Mouse (Mus musculus): ENCODE measurements around the gene Znrd1as. TPM values are rescaled to one million over a fixed set of nuclear protein-coding genes. Genes with fewer than 3 reads are reported as not detected.

Gene Znrd1as
- polyA plus RNA-seq (2016; fragmentation: Nextera tagmentation; extraction: Ambion mirVana): 4.8 and 6.5 TPM in 2 replicates

GRCm38 (mm10) chr17:36957999-36958743 lies at the start of gene Znrd1as, which contains the start of gene Znrd1:
Gene Znrd1as (plus strand): TSS chr17:36958592.
Gene Znrd1 (minus strand): TSS chr17:36958559.
- H3K4me2 ChIP-seq (replicated peaks): peak within 1 kb of the TSS; percentile 73
- H3K9ac ChIP-seq: peak within 1 kb of the TSS; percentile 73
- H3K36me3 ChIP-seq: peaks cover 13% of the 10 kb centered on the region; the same call in 1 of the 2 replicates
- peak; percentile 95 for ATAC-seq (ENCODE audit: insufficient number of reproducible peaks, insufficient read depth, low FRiP score, low TSS enrichment)
- under 1% methylated on average over 46 of the region's 46 CpGs for WGBS
- no peaks in the 10 kb centered on the region for H3K27me3 ChIP-seq
- peak within 1 kb of the TSS; percentile 70 for H3K27ac ChIP-seq
- peak within 1 kb of the TSS; percentile 72 for H3K4me3 ChIP-seq
- peaks cover 4% of the 10 kb centered on the region; the same call in 1 of the 2 replicates for H3K4me1 ChIP-seq
- no peaks in the 10 kb centered on the region for H3K9me3 ChIP-seq

DNA sequence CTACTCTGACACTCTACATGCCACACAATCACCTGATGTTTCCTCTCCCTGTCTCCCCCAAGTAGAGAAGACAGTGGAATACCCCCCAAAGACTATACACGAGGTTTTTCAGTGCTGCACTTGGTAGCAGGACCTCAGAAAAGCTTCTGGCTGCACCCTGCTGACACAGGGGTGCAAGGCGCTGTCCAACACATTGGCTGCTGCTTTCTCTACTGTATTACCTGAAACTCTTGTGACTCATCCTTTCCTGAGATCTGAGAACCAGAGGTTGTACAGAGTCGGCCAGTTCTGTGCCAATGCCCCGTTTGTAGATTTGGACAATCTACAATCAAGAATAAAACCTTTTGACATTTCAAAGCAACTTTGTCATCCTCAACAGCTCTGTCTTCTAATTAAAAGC lies 48.6 kb upstream of the Znrd1as start:
- ATAC-seq (ENCODE audit: insufficient number of reproducible peaks, insufficient read depth, low FRiP score, low TSS enrichment): no peak
- 54% methylated on average over 4 of the region's 4 CpGs for WGBS
- H3K27me3 ChIP-seq: no peaks in the 10 kb centered on the region
- no peaks in the 10 kb centered on the region for H3K36me3 ChIP-seq
- H3K4me2 ChIP-seq (replicated peaks): no peak overlapping the region
- H3K4me3 ChIP-seq: no peak overlapping the region
- no peak overlapping the region for H3K27ac ChIP-seq
- no peaks in the 10 kb centered on the region for H3K9me3 ChIP-seq
- H3K4me1 ChIP-seq: no peaks in the 10 kb centered on the region
- H3K9ac ChIP-seq: no peak overlapping the region

DNA sequence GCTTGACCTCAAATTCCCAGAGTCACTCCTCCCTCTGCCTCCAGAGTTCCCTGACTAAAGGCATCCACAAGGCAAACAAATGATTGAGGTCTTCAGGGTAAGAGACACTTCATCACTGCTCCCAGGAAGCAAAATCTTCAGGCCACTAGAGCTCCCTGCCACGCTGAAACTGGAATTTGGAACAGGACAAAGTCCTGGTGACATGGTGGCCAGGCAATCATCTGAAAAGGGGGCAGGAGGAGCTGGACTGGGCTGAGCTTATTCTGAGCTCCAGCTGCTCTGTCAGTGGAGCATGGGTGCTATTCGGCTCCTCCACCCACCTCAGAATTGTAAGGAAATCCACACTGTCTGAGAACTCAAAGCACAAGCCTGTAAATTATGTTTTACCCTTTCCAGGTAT lies 46.4 kb upstream of the Znrd1as start:
- no peak for ATAC-seq (ENCODE audit: insufficient number of reproducible peaks, insufficient read depth, low FRiP score, low TSS enrichment)
- no peaks in the 10 kb centered on the region for H3K36me3 ChIP-seq
- no peak overlapping the region for H3K4me3 ChIP-seq
- H3K4me2 ChIP-seq (replicated peaks): no peak overlapping the region
- H3K27me3 ChIP-seq: no peaks in the 10 kb centered on the region
- no peaks in the 10 kb centered on the region for H3K9me3 ChIP-seq
- WGBS: 61% methylated on average over 2 of the region's 2 CpGs
- H3K27ac ChIP-seq: no peak overlapping the region
- H3K9ac ChIP-seq: no peak overlapping the region
- no peaks in the 10 kb centered on the region for H3K4me1 ChIP-seq

DNA sequence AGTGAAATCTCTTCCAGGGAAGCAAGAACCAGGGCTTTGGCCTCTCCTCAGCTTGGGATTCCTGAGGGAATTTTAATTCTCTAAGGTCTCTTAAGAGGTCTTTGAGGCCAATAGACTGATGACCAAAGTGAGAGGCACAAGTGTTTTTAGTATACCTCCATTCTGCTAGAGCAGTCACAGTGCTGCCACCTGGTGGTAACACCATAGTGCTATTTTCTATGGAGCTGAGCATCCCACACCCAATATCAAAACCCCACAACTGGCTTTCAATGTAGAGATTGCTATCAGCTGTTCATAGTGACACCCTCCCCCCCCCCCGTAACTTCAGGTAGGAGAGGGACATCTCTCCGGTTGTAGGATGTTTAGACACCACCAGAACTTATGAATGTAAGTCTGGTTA lies 44.3 kb upstream of the Znrd1as start:
- no peak for ATAC-seq (ENCODE audit: insufficient number of reproducible peaks, insufficient read depth, low FRiP score, low TSS enrichment)
- Histone ChIP-seq H3K27ac (no peak overlapping the region), H3K27me3 (no peaks in the 10 kb centered on the region), H3K36me3 (no peaks in the 10 kb centered on the region), H3K4me3 (no peak overlapping the region), H3K9me3 (no peaks in the 10 kb centered on the region), H3K4me2 (replicated peaks) (no peak overlapping the region), H3K9ac (no peak overlapping the region), H3K4me1 (no peaks in the 10 kb centered on the region)
- WGBS: 4% methylated on average over 2 of the region's 2 CpGs

DNA sequence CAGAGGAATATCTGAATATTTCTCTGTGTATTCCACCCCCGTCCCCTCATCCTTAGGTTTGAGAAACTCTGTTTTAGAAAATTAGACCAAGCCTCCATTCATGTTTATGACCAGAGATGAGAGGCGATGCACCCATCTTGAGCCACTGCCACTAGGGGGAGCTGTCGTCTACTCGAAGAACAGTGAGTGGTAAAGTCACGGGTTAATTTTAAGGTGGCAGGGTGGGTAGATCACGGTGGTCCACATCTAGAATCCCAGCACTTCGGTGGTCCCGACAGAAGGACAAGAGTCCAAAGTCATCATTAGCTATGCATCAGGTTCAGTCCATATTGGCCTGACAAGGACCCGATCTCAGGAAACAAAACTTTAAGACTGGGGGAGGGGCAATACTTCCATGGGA lies 43.3 kb upstream of the Znrd1as start:
- H3K27me3 ChIP-seq: 0 out of 2 replicates have a peak, but pooled peaks cover under 1% of the 10 kb centered on the region
- no peak overlapping the region for H3K27ac ChIP-seq
- no peaks in the 10 kb centered on the region for H3K4me1 ChIP-seq
- H3K4me3 ChIP-seq: no peak overlapping the region
- H3K4me2 ChIP-seq (replicated peaks): no peak overlapping the region
- H3K9ac ChIP-seq: no peak overlapping the region
- 15% methylated on average over 9 of the region's 9 CpGs for WGBS
- no peaks in the 10 kb centered on the region for H3K36me3 ChIP-seq
- no peaks in the 10 kb centered on the region for H3K9me3 ChIP-seq
- no peak for ATAC-seq (ENCODE audit: insufficient number of reproducible peaks, insufficient read depth, low FRiP score, low TSS enrichment)

DNA sequence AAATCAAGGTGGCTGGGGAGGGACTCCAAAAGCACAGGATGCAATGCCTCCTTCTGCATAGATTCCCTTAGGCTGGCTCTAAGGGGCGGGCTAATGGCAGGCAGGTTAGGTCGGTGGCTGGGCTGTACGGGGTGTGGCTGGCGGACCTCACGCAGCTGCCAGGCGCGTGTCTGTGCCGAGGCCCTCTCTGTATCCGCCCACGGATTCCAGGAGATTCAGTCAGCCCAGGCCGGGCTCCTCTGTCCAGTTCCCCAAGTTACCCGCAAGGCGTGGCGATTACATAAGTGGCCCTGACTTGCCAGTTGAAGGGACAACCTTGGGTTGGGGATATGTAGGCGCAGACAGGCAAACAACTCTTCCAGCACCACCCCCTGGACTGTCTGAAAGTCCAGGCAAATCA lies 38.2 kb upstream of the Znrd1as start:
- H3K27me3 ChIP-seq: 0 out of 2 replicates have a peak, but pooled peaks cover 3% of the 10 kb centered on the region
- no peak overlapping the region for H3K4me2 ChIP-seq (replicated peaks)
- no peaks in the 10 kb centered on the region for H3K36me3 ChIP-seq
- H3K27ac ChIP-seq: no peak overlapping the region
- WGBS: 49% methylated on average over 15 of the region's 15 CpGs
- no peak for ATAC-seq (ENCODE audit: insufficient number of reproducible peaks, insufficient read depth, low FRiP score, low TSS enrichment)
- no peaks in the 10 kb centered on the region for H3K9me3 ChIP-seq
- H3K9ac ChIP-seq: no peak overlapping the region
- H3K4me3 ChIP-seq: no peak overlapping the region
- H3K4me1 ChIP-seq: no peaks in the 10 kb centered on the region

- 80% methylated on average over 4 of the region's 4 CpGs for WGBS
- ATAC-seq (ENCODE audit: insufficient number of reproducible peaks, insufficient read depth, low FRiP score, low TSS enrichment): no peak
- Histone ChIP-seq H3K27ac (no peak overlapping the region), H3K4me1 (no peaks in the 10 kb centered on the region), H3K4me3 (no peak overlapping the region), H3K9me3 (no peaks in the 10 kb centered on the region), H3K9ac (no peak overlapping the region), H3K27me3 (0 out of 2 replicates have a peak, but pooled peaks cover 3% of the 10 kb centered on the region), H3K36me3 (no peaks in the 10 kb centered on the region), H3K4me2 (replicated peaks) (no peak overlapping the region)
Measured at GRCm38 (mm10) chr17:36922715-36923114, 35.7 kb upstream of the Znrd1as start.

- H3K27me3 ChIP-seq: 0 out of 2 replicates have a peak, but pooled peaks cover 3% of the 10 kb centered on the region
- no peaks in the 10 kb centered on the region for H3K4me1 ChIP-seq
- WGBS: 61% methylated on average over 4 of the region's 4 CpGs
- H3K4me2 ChIP-seq (replicated peaks): no peak overlapping the region
- ATAC-seq (ENCODE audit: insufficient number of reproducible peaks, insufficient read depth, low FRiP score, low TSS enrichment): no peak
- no peaks in the 10 kb centered on the region for H3K9me3 ChIP-seq
- no peak overlapping the region for H3K27ac ChIP-seq
- H3K4me3 ChIP-seq: no peak overlapping the region
- H3K9ac ChIP-seq: no peak overlapping the region
- H3K36me3 ChIP-seq: no peaks in the 10 kb centered on the region
Measured at GRCm38 (mm10) chr17:36923491-36923890, 34.9 kb upstream of the Znrd1as start.

DNA sequence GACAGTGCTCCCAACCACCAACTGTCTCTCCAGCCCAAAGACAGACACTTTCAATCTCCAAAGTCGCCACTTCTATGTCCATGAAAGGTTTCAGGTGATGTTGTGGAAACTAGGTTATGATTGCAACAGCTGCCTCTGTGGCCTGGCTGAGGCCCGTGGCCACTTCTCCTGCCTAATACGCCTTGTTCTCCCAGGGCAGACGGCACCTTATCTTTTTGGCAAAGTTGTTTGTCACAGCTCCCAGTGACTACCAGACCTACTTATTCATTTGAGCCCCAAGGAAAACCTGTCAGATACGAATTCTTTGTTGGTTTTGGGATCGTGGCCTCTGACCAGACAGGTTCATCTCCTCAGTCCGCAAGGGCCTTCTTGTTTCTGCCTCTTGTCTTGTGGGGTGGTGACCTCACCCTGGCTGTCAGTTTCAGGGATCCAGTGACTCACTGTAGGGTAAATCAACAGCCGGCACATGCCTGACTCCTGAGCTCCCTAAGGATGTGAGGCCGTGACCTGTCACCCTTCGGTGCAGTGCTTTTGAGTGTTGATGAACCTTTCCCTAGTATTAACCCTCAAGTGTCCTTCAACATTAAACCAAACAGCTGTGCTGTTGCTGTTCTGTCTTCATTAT lies 30.8 kb upstream of the Znrd1as start:
- Histone ChIP-seq H3K9ac (no peak overlapping the region), H3K9me3 (no peaks in the 10 kb centered on the region), H3K4me3 (no peak overlapping the region), H3K4me2 (replicated peaks) (no peak overlapping the region), H3K27ac (no peak overlapping the region), H3K27me3 (no peaks in the 10 kb centered on the region), H3K36me3 (no peaks in the 10 kb centered on the region), H3K4me1 (no peaks in the 10 kb centered on the region)
- 48% methylated on average over 10 of the region's 10 CpGs for WGBS
- ATAC-seq (ENCODE audit: insufficient number of reproducible peaks, insufficient read depth, low FRiP score, low TSS enrichment): no peak

DNA sequence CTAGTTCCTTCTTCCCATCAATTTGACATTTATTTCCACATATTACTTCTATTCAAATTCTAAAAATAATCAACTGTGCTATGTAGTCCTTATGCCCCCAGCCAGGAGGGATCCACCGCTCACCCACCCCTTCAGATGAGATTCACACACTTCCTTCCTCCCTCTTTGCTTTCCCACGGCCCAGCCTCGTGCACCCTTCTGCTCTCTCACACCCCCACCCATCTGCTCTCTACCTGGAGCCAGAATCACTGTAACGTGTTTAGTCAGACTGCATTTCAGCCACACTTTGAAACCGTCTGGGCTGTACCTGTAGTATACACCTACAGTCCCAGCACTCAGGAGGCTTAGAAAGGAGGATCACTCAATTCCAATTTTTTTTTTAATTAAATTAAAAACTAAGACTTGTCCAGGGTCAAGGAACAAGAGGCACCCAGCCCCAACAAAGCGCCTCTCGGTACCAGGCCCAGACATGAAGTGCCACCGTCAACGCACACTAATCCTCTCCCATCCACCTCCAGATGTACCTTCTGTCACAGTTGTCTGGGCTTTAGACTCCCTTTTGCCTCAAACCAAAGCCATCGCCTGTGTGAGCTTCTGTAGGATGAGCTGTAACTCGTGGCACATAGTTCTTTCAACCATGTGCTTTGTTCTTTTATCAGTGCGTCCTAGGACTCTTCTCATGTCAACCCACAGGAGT lies 29.0 kb upstream of the Znrd1as start:
- no peaks in the 10 kb centered on the region for H3K9me3 ChIP-seq
- H3K27me3 ChIP-seq: no peaks in the 10 kb centered on the region
- 83% methylated on average over 12 of the region's 12 CpGs for WGBS
- no peak overlapping the region for H3K27ac ChIP-seq
- no peak overlapping the region for H3K9ac ChIP-seq
- H3K4me2 ChIP-seq (replicated peaks): no peak overlapping the region
- no peak for ATAC-seq (ENCODE audit: insufficient number of reproducible peaks, insufficient read depth, low FRiP score, low TSS enrichment)
- H3K4me1 ChIP-seq: no peaks in the 10 kb centered on the region
- H3K4me3 ChIP-seq: no peak overlapping the region
- no peaks in the 10 kb centered on the region for H3K36me3 ChIP-seq

- Histone ChIP-seq H3K9me3 (no peaks in the 10 kb centered on the region), H3K9ac (no peak overlapping the region), H3K4me1 (no peaks in the 10 kb centered on the region), H3K36me3 (no peaks in the 10 kb centered on the region), H3K4me2 (replicated peaks) (no peak overlapping the region), H3K4me3 (no peak overlapping the region), H3K27ac (no peak overlapping the region), H3K27me3 (no peaks in the 10 kb centered on the region)
- no peak for ATAC-seq (ENCODE audit: insufficient number of reproducible peaks, insufficient read depth, low FRiP score, low TSS enrichment)
- WGBS: 85% methylated on average over 6 of the region's 6 CpGs
Measured at GRCm38 (mm10) chr17:36930233-36930632, 28.2 kb upstream of the Znrd1as start.

DNA sequence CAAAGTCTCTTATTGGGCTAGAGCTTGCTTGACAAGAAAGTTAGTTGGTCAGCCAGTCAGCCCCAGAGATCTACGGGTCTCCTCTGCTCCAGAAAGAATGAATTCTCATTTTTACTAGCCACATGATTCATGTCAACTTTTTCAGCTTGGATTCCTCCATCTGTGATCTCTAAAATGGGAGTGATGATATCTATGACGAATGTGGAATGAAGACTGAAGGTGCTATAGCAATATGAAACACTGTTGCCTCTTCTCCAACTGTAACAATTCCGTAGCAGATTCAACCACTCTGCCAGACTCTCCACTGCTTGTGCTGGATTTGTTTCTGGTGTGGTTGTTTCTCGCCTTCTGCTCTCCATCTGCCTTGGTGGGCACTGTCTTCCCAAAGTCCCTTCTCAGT lies 27.3 kb upstream of the Znrd1as start:
- WGBS: 79% methylated on average over 4 of the region's 4 CpGs
- H3K36me3 ChIP-seq: no peaks in the 10 kb centered on the region
- no peak for ATAC-seq (ENCODE audit: insufficient number of reproducible peaks, insufficient read depth, low FRiP score, low TSS enrichment)

More for the DNA sequence above, 27.3 kb upstream of the Znrd1as start:
- no peaks in the 10 kb centered on the region for H3K27me3 ChIP-seq
- H3K9me3 ChIP-seq: no peaks in the 10 kb centered on the region
- no peak overlapping the region for H3K9ac ChIP-seq
- no peak overlapping the region for H3K4me3 ChIP-seq
- no peak overlapping the region for H3K27ac ChIP-seq
- H3K4me2 ChIP-seq (replicated peaks): no peak overlapping the region
- H3K4me1 ChIP-seq: no peaks in the 10 kb centered on the region

All from embryonic facial prominence, embryonic 12.5 days (tissue).